Mouse (Mus musculus): ENCODE results near the gene Il31.
A peak's percentile ranks its signal among the peaks of the same experiment; 100 is the strongest.

Gene Il31

DNA sequence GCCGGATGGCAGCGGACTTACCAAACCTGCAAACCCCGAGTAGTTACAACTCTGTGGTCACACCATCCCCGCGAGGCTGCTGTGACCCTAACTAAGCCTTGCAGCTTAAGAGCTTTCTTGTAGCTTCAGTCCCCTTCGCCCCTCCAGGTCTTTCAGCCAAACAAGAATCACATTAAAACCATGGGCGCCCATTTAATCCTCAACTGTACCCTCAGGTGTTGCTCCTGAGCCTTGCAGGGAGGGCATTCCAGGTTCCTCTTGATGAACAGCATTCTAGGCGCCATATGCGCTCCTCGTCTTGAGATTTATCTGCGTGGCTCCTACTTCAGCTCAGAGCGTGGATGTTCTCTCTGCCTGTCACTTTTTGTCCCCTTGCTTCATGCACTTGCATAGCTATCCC lies 19.6 kb upstream of the Il31 start:
- no peaks in the 10 kb centered on the region for H3K27me3 ChIP-seq (ENCODE audit: control insufficient read depth, insufficient read depth, low read length, poor library complexity, severe bottlenecking)
- no peaks in the 10 kb centered on the region for H3K36me3 ChIP-seq (ENCODE audit: control insufficient read depth, insufficient read depth, low read length, poor library complexity, severe bottlenecking)
- no peak for DNase-seq (ENCODE audit: low read depth, low spot score)

GRCm38 (mm10) chr5:123507936-123508723 lies 18.8 kb upstream of the Il31 start:
- peak; percentile 83 for DNase-seq (ENCODE audit: low read depth, low spot score)
- H3K36me3 ChIP-seq (ENCODE audit: control insufficient read depth, insufficient read depth, low read length, poor library complexity, severe bottlenecking), result no peaks in the 10 kb centered on the region
- H3K27me3 ChIP-seq (ENCODE audit: control insufficient read depth, insufficient read depth, low read length, poor library complexity, severe bottlenecking), result no peaks in the 10 kb centered on the region

DNA sequence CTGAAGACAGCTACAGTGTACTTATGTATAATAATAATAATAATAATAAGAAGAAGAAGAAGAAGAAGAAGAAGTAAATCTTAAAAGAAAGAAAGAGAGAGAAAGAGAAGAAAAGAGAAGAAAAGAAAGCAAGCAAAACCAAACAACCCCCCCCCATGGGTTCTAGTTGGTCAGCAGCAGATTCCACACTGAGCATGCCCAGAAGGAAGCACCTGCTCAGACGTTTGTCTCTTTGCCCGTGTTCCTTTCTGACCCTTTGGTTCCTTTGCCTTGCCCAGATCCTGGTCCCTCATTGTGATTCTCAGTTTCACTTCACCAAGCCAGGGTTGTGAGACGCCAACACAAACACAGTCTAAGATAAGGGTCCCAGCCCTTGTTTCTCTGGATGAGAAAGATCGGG lies 12.7 kb upstream of the Il31 start:
- no peak for DNase-seq (ENCODE audit: low read depth, low spot score)
- Histone ChIP-seq H3K27me3 (ENCODE audit: control insufficient read depth, insufficient read depth, low read length, poor library complexity, severe bottlenecking) (no peaks in the 10 kb centered on the region), H3K36me3 (ENCODE audit: control insufficient read depth, insufficient read depth, low read length, poor library complexity, severe bottlenecking) (no peaks in the 10 kb centered on the region)

GRCm38 (mm10) chr5:123499717-123500116 lies 10.4 kb upstream of the Il31 start:
- peak; percentile 74 for DNase-seq (ENCODE audit: low read depth, low spot score)
- no peaks in the 10 kb centered on the region for H3K36me3 ChIP-seq (ENCODE audit: control insufficient read depth, insufficient read depth, low read length, poor library complexity, severe bottlenecking)
- H3K27me3 ChIP-seq (ENCODE audit: control insufficient read depth, insufficient read depth, low read length, poor library complexity, severe bottlenecking), result no peaks in the 10 kb centered on the region

- no peaks in the 10 kb centered on the region for H3K36me3 ChIP-seq (ENCODE audit: control insufficient read depth, insufficient read depth, low read length, poor library complexity, severe bottlenecking)
- no peak for DNase-seq (ENCODE audit: low read depth, low spot score)
- H3K27me3 ChIP-seq (ENCODE audit: control insufficient read depth, insufficient read depth, low read length, poor library complexity, severe bottlenecking), result no peaks in the 10 kb centered on the region; the same call in 1 of the 2 replicates
Measured at GRCm38 (mm10) chr5:123489935-123490334, 646 bp upstream of the Il31 start.

GRCm38 (mm10) chr5:123487659-123488395 lies 1.5 kb downstream of the Il31 start:
- DNase-seq (ENCODE audit: low read depth, low spot score), result peak; percentile 39
- Histone ChIP-seq H3K27me3 (ENCODE audit: control insufficient read depth, insufficient read depth, low read length, poor library complexity, severe bottlenecking) (no peaks in the 10 kb centered on the region; the same call in 1 of the 2 replicates), H3K36me3 (ENCODE audit: control insufficient read depth, insufficient read depth, low read length, poor library complexity, severe bottlenecking) (no peaks in the 10 kb centered on the region)

DNA sequence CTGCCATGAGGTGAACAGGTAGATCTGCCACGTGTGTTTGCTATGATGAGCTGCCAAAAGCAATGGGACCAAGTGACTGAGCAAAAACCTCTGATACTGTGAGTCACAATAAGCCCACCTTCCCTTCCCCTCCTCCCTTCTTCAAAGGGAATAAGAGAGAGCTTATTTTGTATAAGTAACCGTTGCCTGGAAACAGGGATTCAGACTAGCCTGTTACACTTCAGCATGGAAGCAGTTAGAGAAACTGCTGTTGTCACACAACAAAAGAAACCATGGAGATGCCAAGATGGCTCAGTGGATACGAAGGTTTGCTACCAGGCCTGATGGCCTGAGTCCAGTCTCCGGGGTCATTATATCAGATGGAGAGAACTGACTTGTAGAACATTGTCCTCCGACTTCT lies 15.5 kb downstream of the Il31 start:
- no peak for DNase-seq (ENCODE audit: low read depth, low spot score)
- Histone ChIP-seq H3K36me3 (ENCODE audit: control insufficient read depth, insufficient read depth, low read length, poor library complexity, severe bottlenecking) (no peaks in the 10 kb centered on the region), H3K27me3 (ENCODE audit: control insufficient read depth, insufficient read depth, low read length, poor library complexity, severe bottlenecking) (no peaks in the 10 kb centered on the region)

GRCm38 (mm10) chr5:123470784-123471400 lies 18.4 kb downstream of the Il31 start:
- DNase-seq (ENCODE audit: low read depth, low spot score), result peak; percentile 31
- no peaks in the 10 kb centered on the region for H3K36me3 ChIP-seq (ENCODE audit: control insufficient read depth, insufficient read depth, low read length, poor library complexity, severe bottlenecking)
- no peaks in the 10 kb centered on the region for H3K27me3 ChIP-seq (ENCODE audit: control insufficient read depth, insufficient read depth, low read length, poor library complexity, severe bottlenecking)

DNA sequence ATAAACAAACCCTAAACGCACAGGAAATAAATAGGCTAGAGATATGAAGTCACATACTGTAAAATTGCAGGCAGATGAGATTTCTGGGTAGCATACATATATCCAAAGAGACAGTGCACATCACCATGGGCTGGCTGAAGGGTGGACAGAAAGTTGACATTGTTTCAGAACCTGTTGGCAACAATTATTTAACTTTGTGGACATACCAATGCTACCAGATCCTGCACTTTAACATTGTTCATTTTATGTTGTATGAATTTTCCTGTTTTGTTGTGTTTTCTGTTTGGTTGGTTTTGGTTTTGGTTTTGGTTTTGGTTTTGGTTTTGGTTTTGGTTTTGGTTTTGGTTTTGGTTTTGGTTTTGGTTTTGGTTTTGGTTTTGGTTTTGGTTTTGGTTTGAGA lies 24.7 kb downstream of the Il31 start:
- DNase-seq (ENCODE audit: low read depth, low spot score), result peak; percentile 28
- no peaks in the 10 kb centered on the region for H3K27me3 ChIP-seq (ENCODE audit: control insufficient read depth, insufficient read depth, low read length, poor library complexity, severe bottlenecking)
- H3K36me3 ChIP-seq (ENCODE audit: control insufficient read depth, insufficient read depth, low read length, poor library complexity, severe bottlenecking), result no peaks in the 10 kb centered on the region

DNA sequence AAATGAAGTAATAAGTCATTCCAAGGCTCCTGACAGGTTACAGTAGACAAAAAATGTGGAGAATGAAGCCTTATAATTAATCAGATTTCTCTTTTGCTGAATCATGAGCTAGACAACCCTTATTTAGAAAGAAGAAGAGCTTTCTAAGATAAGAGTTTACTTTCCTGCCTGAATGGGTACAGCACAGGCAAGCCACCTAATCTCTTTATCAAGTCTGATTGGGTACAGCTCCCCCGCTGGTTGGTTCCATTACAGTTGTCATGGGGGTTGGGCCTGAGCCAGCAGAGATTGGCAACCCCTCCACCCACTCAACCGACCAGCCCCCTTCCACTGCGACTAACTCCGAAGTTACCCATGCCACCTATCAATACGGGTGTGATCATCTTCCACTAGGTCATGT lies 27.9 kb downstream of the Il31 start:
- no peaks in the 10 kb centered on the region for H3K27me3 ChIP-seq (ENCODE audit: control insufficient read depth, insufficient read depth, low read length, poor library complexity, severe bottlenecking)
- H3K36me3 ChIP-seq (ENCODE audit: control insufficient read depth, insufficient read depth, low read length, poor library complexity, severe bottlenecking), result 0 out of 2 replicates have a peak, but pooled peaks cover 1% of the 10 kb centered on the region
- no peak for DNase-seq (ENCODE audit: low read depth, low spot score)

- no peak for DNase-seq (ENCODE audit: low read depth, low spot score)
- H3K27me3 ChIP-seq (ENCODE audit: control insufficient read depth, insufficient read depth, low read length, poor library complexity, severe bottlenecking), result no peaks in the 10 kb centered on the region
- peaks cover 18% of the 10 kb centered on the region for H3K36me3 ChIP-seq (ENCODE audit: control insufficient read depth, insufficient read depth, low read length, poor library complexity, severe bottlenecking)
Measured at GRCm38 (mm10) chr5:123451886-123452285, 37.4 kb downstream of the Il31 start.

DNA sequence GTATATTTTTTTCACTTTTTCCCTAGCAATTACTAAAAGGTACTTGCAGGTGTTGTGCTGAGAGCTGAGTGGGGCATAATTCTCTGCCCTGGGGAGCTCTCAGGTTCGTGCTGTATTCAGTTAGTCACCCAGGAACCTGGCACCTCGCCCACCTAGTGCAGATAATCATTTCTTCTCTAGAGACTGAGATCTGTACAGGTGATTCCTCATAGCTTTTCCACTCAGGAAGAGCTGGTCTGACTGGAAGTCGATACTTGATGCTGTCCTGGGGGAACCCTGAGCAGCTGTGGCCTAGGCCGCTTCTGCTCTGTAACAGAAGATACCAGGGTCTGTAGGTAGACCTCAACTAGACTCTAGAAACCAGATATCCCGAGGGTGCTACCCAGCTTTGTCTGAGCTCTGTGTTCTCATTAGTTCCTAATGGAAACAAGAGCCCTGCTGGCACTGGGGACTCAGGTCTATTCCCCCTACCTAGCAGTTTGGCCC lies 44.4 kb downstream of the Il31 start:
- Histone ChIP-seq H3K27me3 (ENCODE audit: control insufficient read depth, insufficient read depth, low read length, poor library complexity, severe bottlenecking) (no peaks in the 10 kb centered on the region), H3K36me3 (ENCODE audit: control insufficient read depth, insufficient read depth, low read length, poor library complexity, severe bottlenecking) (peaks cover 19% of the 10 kb centered on the region)
- no peak for DNase-seq (ENCODE audit: low read depth, low spot score)

- Histone ChIP-seq H3K27me3 (ENCODE audit: control insufficient read depth, insufficient read depth, low read length, poor library complexity, severe bottlenecking) (no peaks in the 10 kb centered on the region), H3K36me3 (ENCODE audit: control insufficient read depth, insufficient read depth, low read length, poor library complexity, severe bottlenecking) (peaks cover 14% of the 10 kb centered on the region)
- peak; percentile 81 for DNase-seq (ENCODE audit: low read depth, low spot score)
Measured at GRCm38 (mm10) chr5:123444069-123444468, 45.2 kb downstream of the Il31 start.

DNA sequence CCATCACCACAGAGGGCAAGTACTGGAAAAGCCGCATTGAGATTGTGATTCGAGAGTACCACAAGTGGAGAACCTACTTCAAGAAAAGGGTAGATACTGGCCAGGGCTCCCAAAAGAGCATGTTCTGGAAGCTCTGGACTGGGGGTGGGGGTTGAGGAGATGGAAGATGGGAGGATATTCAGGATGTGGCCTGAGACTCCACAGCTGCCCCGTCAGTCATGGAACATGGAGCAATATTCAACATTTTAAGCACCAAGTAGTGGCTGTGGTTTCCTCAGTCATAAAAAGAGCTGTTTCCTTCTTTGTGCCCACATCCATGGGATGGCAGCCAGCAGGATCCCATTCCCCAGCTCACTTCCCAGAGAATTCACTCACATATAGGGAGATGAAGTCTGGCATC lies 47.0 kb downstream of the Il31 start:
- Histone ChIP-seq H3K27me3 (ENCODE audit: control insufficient read depth, insufficient read depth, low read length, poor library complexity, severe bottlenecking) (no peaks in the 10 kb centered on the region), H3K36me3 (ENCODE audit: control insufficient read depth, insufficient read depth, low read length, poor library complexity, severe bottlenecking) (peaks cover 13% of the 10 kb centered on the region)
- no peak for DNase-seq (ENCODE audit: low read depth, low spot score)

DNA sequence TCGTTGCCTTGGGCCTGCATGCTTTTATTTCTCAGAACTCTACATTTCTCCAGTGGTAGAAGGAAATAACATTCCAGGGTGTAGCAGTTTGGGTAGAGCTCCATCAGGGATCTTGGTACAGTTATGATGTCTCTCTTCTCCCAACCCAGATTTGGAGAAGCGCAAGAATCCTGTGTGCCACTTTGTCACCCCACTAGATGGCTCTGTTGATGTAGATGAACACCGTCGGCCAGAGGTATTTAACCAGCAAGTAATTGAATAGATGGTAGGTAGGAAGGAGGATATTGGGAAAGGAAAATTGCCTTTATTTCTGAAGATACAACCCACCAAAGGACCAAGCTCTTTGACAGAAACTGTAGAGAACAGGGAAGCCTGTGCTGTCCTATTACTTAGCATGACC lies 48.6 kb downstream of the Il31 start:
- H3K36me3 ChIP-seq (ENCODE audit: control insufficient read depth, insufficient read depth, low read length, poor library complexity, severe bottlenecking), result peaks cover 12% of the 10 kb centered on the region
- H3K27me3 ChIP-seq (ENCODE audit: control insufficient read depth, insufficient read depth, low read length, poor library complexity, severe bottlenecking), result no peaks in the 10 kb centered on the region
- DNase-seq (ENCODE audit: low read depth, low spot score), result no peak

Measured in splenic B cell, adult 2 months (primary cell).